Mouse (Mus musculus): ENCODE measurements around the gene Immp2l. TPM values are rescaled to one million over a fixed set of nuclear protein-coding genes. Genes with fewer than 3 reads are reported as not detected.
"Not testable (repeated sequence)": the region's sequence is repeated elsewhere in the genome, so short reads cannot be mapped to it uniquely, and the experiment has no call there.

Gene Immp2l
- polyA plus RNA-seq, 1 experiment from 2014 or later = 10.3 TPM

DNA sequence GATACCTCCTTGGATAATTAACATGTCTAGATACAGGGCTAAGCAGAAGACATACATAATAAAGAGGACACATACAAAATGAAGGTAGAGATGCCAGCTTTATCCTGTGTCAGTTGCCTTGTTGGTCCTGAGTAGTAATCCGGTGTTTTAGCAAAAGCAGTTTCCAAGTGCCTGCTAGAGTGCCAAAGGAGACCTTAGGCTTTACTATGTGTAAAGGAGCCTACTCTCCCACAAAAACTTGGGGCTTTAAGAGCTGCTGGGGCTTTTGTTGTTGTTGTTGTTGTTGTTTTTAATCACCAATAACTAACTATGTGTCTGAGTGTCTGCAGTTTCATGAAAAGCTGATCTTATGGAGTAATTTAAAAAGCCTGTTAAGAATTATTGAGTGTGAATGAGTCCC lies 702.8 kb downstream of the Immp2l start:
- no peaks in the 10 kb centered on the region for H3K9me3 ChIP-seq
- H3K9ac ChIP-seq = no peak overlapping the region
- H3K27ac ChIP-seq (replicated peaks) = no peak overlapping the region
- 58% methylated on average over 1 of the region's 1 CpGs for WGBS
- no peaks in the 10 kb centered on the region for H3K27me3 ChIP-seq (replicated peaks)
- no peaks in the 10 kb centered on the region for H3K36me3 ChIP-seq
- no peaks in the 10 kb centered on the region for H3K4me1 ChIP-seq
- H3K4me3 ChIP-seq = no peak overlapping the region
- ATAC-seq (ENCODE audit: extremely low read depth, insufficient number of reproducible peaks, low FRiP score, low TSS enrichment) = no peak
- no peak overlapping the region for H3K4me2 ChIP-seq

GRCm38 (mm10) chr12:41727221-41727620 lies 703.3 kb downstream of the Immp2l start:
- WGBS = 53% methylated on average over 3 of the region's 3 CpGs
- Histone ChIP-seq H3K4me3 (no peak overlapping the region), H3K4me2 (no peak overlapping the region), H3K9ac (no peak overlapping the region), H3K27me3 (replicated peaks) (no peaks in the 10 kb centered on the region), H3K4me1 (no peaks in the 10 kb centered on the region), H3K27ac (replicated peaks) (no peak overlapping the region), H3K36me3 (no peaks in the 10 kb centered on the region), H3K9me3 (no peaks in the 10 kb centered on the region)
- no peak for ATAC-seq (ENCODE audit: extremely low read depth, insufficient number of reproducible peaks, low FRiP score, low TSS enrichment)

DNA sequence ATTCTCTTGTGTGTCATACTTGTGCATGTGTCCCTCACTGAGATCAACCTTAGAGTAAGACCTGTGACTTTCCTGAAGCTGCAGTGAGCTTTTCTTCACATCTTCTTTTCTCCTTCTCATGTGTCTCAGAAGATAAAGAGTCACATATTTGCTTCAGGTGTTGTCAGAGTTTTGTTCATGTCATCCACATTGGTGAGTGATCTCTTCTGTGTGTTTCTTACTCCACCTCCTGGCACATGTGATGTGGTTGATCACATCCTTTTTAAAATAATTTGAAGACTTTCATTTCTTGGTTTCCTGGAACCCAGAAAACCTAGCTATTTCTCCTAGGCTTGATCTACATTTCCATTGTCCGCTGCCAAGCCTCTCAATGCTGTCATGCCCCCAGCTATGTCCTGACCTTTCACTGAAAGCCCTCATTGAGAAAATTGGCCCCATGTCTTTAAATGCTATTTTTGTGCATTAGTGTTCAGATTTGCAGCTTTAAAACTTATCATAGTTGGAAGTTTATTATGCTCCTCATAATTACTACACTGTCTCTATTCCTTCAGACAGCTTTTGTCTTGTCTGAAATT lies 704.0 kb downstream of the Immp2l start:
- Histone ChIP-seq H3K4me1 (no peaks in the 10 kb centered on the region), H3K36me3 (no peaks in the 10 kb centered on the region), H3K27ac (replicated peaks) (no peak overlapping the region), H3K4me2 (no peak overlapping the region), H3K4me3 (no peak overlapping the region), H3K27me3 (replicated peaks) (no peaks in the 10 kb centered on the region), H3K9me3 (no peaks in the 10 kb centered on the region), H3K9ac (no peak overlapping the region)
- ATAC-seq (ENCODE audit: extremely low read depth, insufficient number of reproducible peaks, low FRiP score, low TSS enrichment) = no peak
- 86% methylated on average over 1 of the region's 1 CpGs for WGBS

DNA sequence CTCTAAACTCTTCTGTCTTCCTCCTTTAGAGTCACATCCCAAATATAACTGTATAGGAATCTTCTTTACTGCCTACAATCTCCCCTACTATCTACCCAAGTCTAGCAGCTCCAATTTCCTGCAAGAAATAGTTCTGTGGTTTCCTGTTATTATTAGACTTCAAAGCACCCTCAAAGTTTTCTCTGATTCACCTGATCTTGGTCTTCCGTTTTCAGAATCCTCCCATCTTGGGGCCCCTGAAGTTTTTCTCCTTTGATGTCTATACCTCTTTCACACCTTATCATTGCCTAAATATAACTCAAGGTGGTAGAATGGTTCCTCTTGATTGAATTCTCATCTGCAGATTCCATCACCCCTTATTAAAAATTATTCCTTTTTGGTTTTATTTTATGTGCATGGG lies 704.6 kb downstream of the Immp2l start:
- no peaks in the 10 kb centered on the region for H3K9me3 ChIP-seq
- H3K9ac ChIP-seq = no peak overlapping the region
- no peaks in the 10 kb centered on the region for H3K4me1 ChIP-seq
- no peak overlapping the region for H3K4me2 ChIP-seq
- no peak overlapping the region for H3K4me3 ChIP-seq
- no peaks in the 10 kb centered on the region for H3K36me3 ChIP-seq
- H3K27me3 ChIP-seq (replicated peaks) = no peaks in the 10 kb centered on the region
- ATAC-seq (ENCODE audit: extremely low read depth, insufficient number of reproducible peaks, low FRiP score, low TSS enrichment) = no peak
- 71% methylated on average over 1 of the region's 1 CpGs for WGBS
- H3K27ac ChIP-seq (replicated peaks) = no peak overlapping the region

DNA sequence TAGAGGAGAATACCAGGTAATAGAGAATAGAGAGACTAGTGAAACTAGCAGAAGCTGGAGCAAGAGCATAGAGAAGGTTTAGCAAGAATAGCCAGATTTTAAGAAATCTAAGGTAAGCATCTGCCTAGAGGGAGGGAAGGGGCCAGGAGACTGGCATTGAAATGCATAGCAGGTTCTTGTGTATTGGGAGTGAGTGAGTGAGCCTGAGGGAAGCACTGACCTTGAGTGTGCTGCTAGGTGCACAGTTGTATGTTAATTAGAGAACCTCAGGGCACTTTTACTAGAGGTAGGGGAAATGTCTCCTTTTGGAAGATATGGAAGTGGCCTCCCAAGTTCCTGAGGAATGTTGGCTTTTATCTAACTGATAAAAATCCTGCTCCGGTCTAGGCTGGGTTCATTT lies 705.9 kb downstream of the Immp2l start:
- Histone ChIP-seq H3K27me3 (replicated peaks) (no peaks in the 10 kb centered on the region), H3K9me3 (no peaks in the 10 kb centered on the region), H3K36me3 (no peaks in the 10 kb centered on the region), H3K4me3 (no peak overlapping the region), H3K4me2 (no peak overlapping the region), H3K9ac (no peak overlapping the region), H3K4me1 (no peaks in the 10 kb centered on the region), H3K27ac (replicated peaks) (no peak overlapping the region)
- 23% methylated on average over 1 of the region's 1 CpGs for WGBS
- no peak for ATAC-seq (ENCODE audit: extremely low read depth, insufficient number of reproducible peaks, low FRiP score, low TSS enrichment)

DNA sequence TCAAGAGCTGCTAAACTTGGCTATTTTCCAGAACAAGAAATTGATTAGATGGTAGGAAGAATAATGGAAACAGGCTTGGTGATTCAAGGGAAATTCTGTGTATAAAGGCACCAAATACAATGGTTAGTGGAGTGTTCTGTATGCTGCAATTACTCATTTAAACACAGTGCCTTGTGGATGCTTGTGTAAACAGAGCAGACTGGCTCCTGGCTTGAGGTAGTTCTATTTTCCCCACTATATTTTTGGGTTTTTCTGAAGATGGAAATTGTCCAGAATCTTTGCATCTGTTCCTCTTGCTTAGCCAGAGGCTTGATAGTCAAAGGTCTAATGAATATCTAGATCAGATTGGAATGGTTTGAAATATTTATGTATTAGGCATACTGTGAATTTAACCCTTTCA lies 709.3 kb downstream of the Immp2l start:
- no peak overlapping the region for H3K27ac ChIP-seq (replicated peaks)
- ATAC-seq (ENCODE audit: extremely low read depth, insufficient number of reproducible peaks, low FRiP score, low TSS enrichment) = no peak
- H3K36me3 ChIP-seq = no peaks in the 10 kb centered on the region
- H3K4me1 ChIP-seq = no peaks in the 10 kb centered on the region
- no peak overlapping the region for H3K9ac ChIP-seq
- no peaks in the 10 kb centered on the region for H3K9me3 ChIP-seq
- no peaks in the 10 kb centered on the region for H3K27me3 ChIP-seq (replicated peaks)
- H3K4me2 ChIP-seq = no peak overlapping the region
- H3K4me3 ChIP-seq = no peak overlapping the region

DNA sequence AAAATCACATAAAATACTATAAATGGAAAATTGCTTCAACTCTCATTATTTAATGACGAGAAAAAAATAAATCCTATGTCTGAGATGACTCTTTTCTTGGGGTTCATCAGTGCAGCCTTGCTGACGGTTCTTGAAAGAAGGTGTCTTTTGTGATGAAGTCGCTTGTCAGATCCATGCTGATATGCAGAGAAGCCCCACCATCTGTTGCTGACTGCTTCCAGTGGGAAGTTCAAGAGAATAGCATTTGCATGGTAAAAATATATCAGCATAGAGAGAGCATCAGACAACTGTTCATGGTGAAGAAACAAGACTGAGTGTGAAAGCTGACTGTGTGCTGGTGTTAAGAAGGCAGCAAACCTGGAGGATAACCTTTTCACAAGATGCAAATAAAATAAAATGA lies 719.0 kb downstream of the Immp2l start:
- ATAC-seq (ENCODE audit: extremely low read depth, insufficient number of reproducible peaks, low FRiP score, low TSS enrichment) = no peak
- H3K9ac ChIP-seq = no peak overlapping the region
- no peaks in the 10 kb centered on the region for H3K27me3 ChIP-seq (replicated peaks)
- H3K4me3 ChIP-seq = no peak overlapping the region
- H3K9me3 ChIP-seq = no peaks in the 10 kb centered on the region
- H3K4me2 ChIP-seq = no peak overlapping the region
- no peaks in the 10 kb centered on the region for H3K36me3 ChIP-seq
- no peaks in the 10 kb centered on the region for H3K4me1 ChIP-seq
- WGBS = 61% methylated on average over 3 of the region's 3 CpGs
- H3K27ac ChIP-seq (replicated peaks) = no peak overlapping the region

DNA sequence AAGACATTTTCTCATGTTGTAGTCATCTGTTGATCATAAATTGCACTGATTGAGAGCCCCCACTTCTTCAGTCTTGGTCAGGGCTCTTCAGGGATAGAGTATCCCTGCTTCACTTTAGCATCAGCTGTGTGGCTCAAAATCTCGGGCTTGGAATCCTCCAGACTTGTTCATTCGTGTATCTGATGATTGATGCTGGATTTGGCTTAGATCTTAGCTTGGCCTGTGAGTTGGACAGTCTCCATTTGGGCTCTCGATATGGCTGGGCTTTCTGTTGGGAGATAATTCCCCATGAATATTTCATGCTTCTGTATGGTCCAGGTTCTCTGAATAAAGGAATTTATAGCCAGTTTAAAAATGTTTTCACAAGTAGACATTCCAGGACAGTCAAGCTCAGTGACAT lies 739.5 kb downstream of the Immp2l start:
- no peak for ATAC-seq (ENCODE audit: extremely low read depth, insufficient number of reproducible peaks, low FRiP score, low TSS enrichment)
- 48% methylated on average over 3 of the region's 3 CpGs for WGBS
- Histone ChIP-seq H3K4me2 (no peak overlapping the region), H3K27ac (replicated peaks) (no peak overlapping the region), H3K4me3 (no peak overlapping the region), H3K4me1 (no peaks in the 10 kb centered on the region), H3K9ac (no peak overlapping the region), H3K27me3 (replicated peaks) (no peaks in the 10 kb centered on the region), H3K36me3 (no peaks in the 10 kb centered on the region), H3K9me3 (no peaks in the 10 kb centered on the region)

GRCm38 (mm10) chr12:41773961-41774360 lies 750.1 kb downstream of the Immp2l start:
- Histone ChIP-seq H3K36me3 (no peaks in the 10 kb centered on the region), H3K9ac (no peak overlapping the region), H3K4me3 (no peak overlapping the region), H3K9me3 (no peaks in the 10 kb centered on the region), H3K4me1 (peaks cover 5% of the 10 kb centered on the region; the same call in 1 of the 2 replicates), H3K4me2 (no peak overlapping the region), H3K27ac (replicated peaks) (no peak overlapping the region), H3K27me3 (replicated peaks) (no peaks in the 10 kb centered on the region)
- no peak for ATAC-seq (ENCODE audit: extremely low read depth, insufficient number of reproducible peaks, low FRiP score, low TSS enrichment)
- 21% methylated on average over 3 of the region's 3 CpGs for WGBS

DNA sequence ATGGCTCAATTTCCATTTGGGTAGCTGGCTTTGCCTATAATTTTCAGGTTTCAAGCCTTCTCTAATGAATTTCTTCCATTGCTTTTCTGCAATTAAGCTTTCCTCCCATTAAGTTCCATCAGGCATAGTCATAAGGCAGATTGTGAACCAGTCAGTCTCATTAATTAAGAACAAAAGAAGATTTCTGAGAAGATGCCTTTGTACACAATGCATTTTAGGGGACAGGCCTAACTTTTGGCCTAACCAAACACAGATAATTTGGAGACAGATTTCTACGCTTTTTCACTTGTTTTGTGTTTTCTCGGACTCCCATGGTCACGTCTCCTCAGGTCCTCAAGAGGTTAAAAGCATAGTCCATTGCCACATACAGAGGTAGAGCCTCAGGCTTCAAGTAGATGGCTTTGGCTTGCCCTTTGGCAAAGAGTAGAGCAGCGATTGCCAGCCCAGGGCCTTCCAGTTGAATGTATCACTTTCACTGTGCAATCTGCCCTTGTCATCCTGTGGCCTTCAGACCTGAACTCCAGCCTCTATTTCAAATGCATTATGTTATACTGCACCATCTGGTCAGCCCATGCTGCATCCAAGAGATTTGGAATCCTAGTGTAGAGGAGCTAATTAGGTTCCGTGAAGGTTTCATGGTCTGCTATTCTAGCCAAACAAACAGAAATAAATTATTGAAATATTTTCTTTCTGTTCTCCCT lies 750.9 kb downstream of the Immp2l start:
- Histone ChIP-seq H3K27me3 (replicated peaks) (no peaks in the 10 kb centered on the region), H3K36me3 (no peaks in the 10 kb centered on the region), H3K4me2 (no peak overlapping the region), H3K4me1 (peaks cover 5% of the 10 kb centered on the region; the same call in 1 of the 2 replicates), H3K4me3 (no peak overlapping the region), H3K9ac (no peak overlapping the region), H3K9me3 (no peaks in the 10 kb centered on the region), H3K27ac (replicated peaks) (no peak overlapping the region)
- 85% methylated on average over 5 of the region's 5 CpGs for WGBS
- ATAC-seq (ENCODE audit: extremely low read depth, insufficient number of reproducible peaks, low FRiP score, low TSS enrichment) = no peak

- H3K4me3 ChIP-seq; H3K36me3 ChIP-seq; H3K9me3 ChIP-seq; H3K27ac ChIP-seq (replicated peaks); ATAC-seq (ENCODE audit: extremely low read depth, insufficient number of reproducible peaks, low FRiP score, low TSS enrichment); H3K9ac ChIP-seq; H3K27me3 ChIP-seq (replicated peaks); H3K4me1 ChIP-seq; H3K4me2 ChIP-seq: not testable (repeated sequence)
- WGBS = no CpG with 5 or more reads among the region's 4 CpGs
Measured at GRCm38 (mm10) chr12:41777762-41778161, 753.9 kb downstream of the Immp2l start.

DNA sequence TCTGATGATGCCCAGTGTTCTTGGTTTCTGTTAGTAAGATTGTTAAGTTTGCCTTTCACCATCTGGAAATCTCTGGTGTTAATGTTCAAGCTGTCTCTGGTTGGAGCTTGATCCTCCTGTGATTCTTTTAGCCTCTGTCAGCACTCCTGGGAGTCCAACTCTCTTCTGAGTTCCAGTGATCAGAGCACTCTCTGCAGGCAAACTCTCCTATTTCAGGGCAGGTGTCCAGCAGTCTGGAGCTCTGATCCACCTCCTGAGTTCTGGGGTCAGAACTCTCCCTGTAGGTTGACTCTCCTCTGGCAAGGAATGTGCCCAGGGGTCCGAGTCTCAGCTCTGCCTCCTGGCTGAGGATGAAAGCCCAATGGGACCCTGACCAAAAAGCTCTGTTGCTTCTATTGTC lies 769.8 kb downstream of the Immp2l start:
- H3K9me3 ChIP-seq; H3K27ac ChIP-seq (replicated peaks); H3K36me3 ChIP-seq; H3K4me2 ChIP-seq; ATAC-seq (ENCODE audit: extremely low read depth, insufficient number of reproducible peaks, low FRiP score, low TSS enrichment); H3K9ac ChIP-seq; H3K4me1 ChIP-seq; H3K4me3 ChIP-seq; H3K27me3 ChIP-seq (replicated peaks): not testable (repeated sequence)
- WGBS = 59% methylated on average over 1 of the region's 1 CpGs
